Mouse (Mus musculus): ENCODE measurements around the gene Chrna4. TPM values are rescaled to one million over a fixed set of nuclear protein-coding genes. Genes with fewer than 3 reads are reported as not detected.

Chrna4 gene
- 62.4 and 62.8 TPM in 2 replicates for polyA plus RNA-seq (2014; fragmentation: Nextera tagmentation; extraction: Ambion mirVana)

DNA sequence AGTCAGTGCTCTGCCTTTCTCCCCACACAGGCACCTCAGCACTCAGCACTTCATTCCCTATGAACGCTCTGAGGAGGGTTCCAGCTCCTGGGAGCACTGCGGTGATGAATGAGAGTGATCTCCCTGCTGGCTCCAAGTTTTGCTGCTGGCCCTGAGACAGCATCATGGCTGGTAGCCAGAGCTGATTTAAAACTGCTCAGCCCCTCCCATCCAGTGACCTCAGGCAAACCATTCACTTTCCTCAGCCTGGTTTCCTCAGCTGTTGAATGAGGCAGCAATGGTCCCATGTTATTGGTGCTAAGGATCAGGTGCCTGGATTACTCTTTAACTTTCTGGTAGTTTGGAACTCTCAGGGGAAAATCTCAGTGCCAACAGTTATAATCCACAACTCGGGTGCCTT is at the start of gene Chrna4:
Chrna4 (minus strand) TSS at position 110 of the 400 bp plus-strand sequence.
- no peak within 1 kb of the TSS for H3K4me2 ChIP-seq (ENCODE audit: low read depth, low read length)
- H3K27me3 ChIP-seq (ENCODE audit: control insufficient read depth, insufficient read depth, low read length): no peaks in the 10 kb centered on the region
- no peak within 1 kb of the TSS for H3K4me3 ChIP-seq (ENCODE audit: low read depth, low read length)
- H3K4me1 ChIP-seq (ENCODE audit: control insufficient read depth, insufficient read depth, low read length): peaks cover 22% of the 10 kb centered on the region
- H3K9me3 ChIP-seq (ENCODE audit: control insufficient read depth, low read length): no peaks in the 10 kb centered on the region
- no peaks in the 10 kb centered on the region for H3K36me3 ChIP-seq (ENCODE audit: control insufficient read depth, insufficient read depth, low read length)
- ATAC-seq (ENCODE audit: low read depth): 0 out of 2 replicates have a peak, but pooled peaks have one; percentile 22
- no peak within 1 kb of the TSS for H3K27ac ChIP-seq (ENCODE audit: low read depth, low read length)
- 32% methylated on average over 3 of the region's 3 CpGs for WGBS
- no peak within 1 kb of the TSS for H3K9ac ChIP-seq (replicated peaks; ENCODE audit: low read depth, low read length)

DNA sequence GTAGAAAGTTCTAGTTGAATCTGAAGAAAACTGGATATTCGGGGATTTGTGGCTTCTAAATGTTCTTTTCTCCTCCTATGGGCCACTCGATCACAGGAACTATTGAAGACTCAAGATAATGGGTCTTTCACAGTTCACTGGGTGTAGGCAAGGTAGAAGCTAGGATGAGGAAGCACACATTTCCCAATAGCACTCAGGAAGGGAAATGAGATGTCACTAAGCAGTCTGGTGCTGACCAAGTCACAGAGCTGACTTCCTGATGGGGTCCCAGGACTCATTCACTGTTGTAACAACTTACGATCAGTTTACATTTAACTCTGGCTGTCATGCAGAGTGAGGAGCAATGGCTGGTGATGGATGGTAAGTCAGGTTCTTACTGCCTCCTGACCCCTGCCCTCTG is 46.8 kb upstream of the Chrna4 start:
- WGBS: 83% methylated on average over 3 of the region's 3 CpGs
- no peak overlapping the region for H3K4me2 ChIP-seq (ENCODE audit: low read depth, low read length)
- no peak overlapping the region for H3K27ac ChIP-seq (ENCODE audit: low read depth, low read length)

DNA sequence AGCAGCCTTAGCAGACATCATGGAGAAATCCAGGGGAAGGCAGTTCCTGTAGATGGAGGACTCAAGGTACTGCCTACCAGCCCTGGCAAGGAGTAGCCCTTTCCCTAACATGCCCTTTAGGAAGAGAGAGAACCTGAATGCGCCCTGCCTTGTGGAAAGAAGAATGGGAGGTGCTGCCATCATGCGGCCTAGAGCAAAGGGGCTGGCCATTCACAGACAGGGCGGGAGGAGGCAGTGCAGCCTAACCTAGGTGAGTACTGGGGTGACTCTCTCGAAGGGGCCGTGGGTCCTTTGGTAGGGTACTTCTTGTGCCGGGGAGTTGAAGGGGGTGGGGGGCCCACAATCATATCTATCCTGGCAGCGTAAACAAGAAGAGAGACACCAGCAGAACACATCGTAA is 41.7 kb upstream of the Chrna4 start:
- Histone ChIP-seq H3K36me3 (ENCODE audit: control insufficient read depth, insufficient read depth, low read length) (peaks cover 40% of the 10 kb centered on the region), H3K27ac (ENCODE audit: low read depth, low read length) (no peak overlapping the region), H3K9ac (replicated peaks; ENCODE audit: low read depth, low read length) (no peak overlapping the region), H3K4me3 (ENCODE audit: low read depth, low read length) (no peak overlapping the region), H3K27me3 (ENCODE audit: control insufficient read depth, insufficient read depth, low read length) (no peaks in the 10 kb centered on the region), H3K9me3 (ENCODE audit: control insufficient read depth, low read length) (no peaks in the 10 kb centered on the region), H3K4me1 (ENCODE audit: control insufficient read depth, insufficient read depth, low read length) (no peaks in the 10 kb centered on the region), H3K4me2 (ENCODE audit: low read depth, low read length) (no peak overlapping the region)
- no peak for ATAC-seq (ENCODE audit: low read depth)
- 66% methylated on average over 8 of the region's 8 CpGs for WGBS

More for the DNA sequence above, 46.8 kb upstream of the Chrna4 start:
- Histone ChIP-seq H3K36me3 (ENCODE audit: control insufficient read depth, insufficient read depth, low read length) (peaks cover 21% of the 10 kb centered on the region), H3K4me1 (ENCODE audit: control insufficient read depth, insufficient read depth, low read length) (no peaks in the 10 kb centered on the region), H3K9ac (replicated peaks; ENCODE audit: low read depth, low read length) (no peak overlapping the region), H3K27me3 (ENCODE audit: control insufficient read depth, insufficient read depth, low read length) (no peaks in the 10 kb centered on the region), H3K9me3 (ENCODE audit: control insufficient read depth, low read length) (no peaks in the 10 kb centered on the region), H3K4me3 (ENCODE audit: low read depth, low read length) (no peak overlapping the region)
- ATAC-seq (ENCODE audit: low read depth): no peak

DNA sequence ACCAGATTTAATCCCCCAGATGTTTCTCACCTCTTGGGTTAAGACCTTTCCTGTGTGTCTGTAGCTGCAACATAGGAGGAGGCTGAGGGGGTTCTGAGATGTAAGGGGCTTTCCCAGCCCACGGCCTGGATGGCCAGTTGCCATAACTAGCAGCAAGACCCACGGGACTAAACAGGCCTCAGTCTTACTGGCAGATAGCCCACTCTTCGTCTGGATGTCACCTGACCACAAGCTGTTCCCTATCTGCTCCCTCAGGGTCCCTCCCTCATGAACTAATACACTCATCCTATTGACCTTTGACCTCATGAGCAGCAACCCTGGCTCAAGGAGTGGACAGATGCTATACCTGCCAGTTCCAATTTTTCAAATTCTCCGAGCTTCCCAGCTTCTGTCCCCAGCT is 40.6 kb upstream of the Chrna4 start:
- Histone ChIP-seq H3K4me3 (ENCODE audit: low read depth, low read length) (no peak overlapping the region), H3K9me3 (ENCODE audit: control insufficient read depth, low read length) (no peaks in the 10 kb centered on the region), H3K9ac (replicated peaks; ENCODE audit: low read depth, low read length) (no peak overlapping the region), H3K4me2 (ENCODE audit: low read depth, low read length) (no peak overlapping the region), H3K4me1 (ENCODE audit: control insufficient read depth, insufficient read depth, low read length) (no peaks in the 10 kb centered on the region), H3K36me3 (ENCODE audit: control insufficient read depth, insufficient read depth, low read length) (peaks cover 40% of the 10 kb centered on the region), H3K27me3 (ENCODE audit: control insufficient read depth, insufficient read depth, low read length) (no peaks in the 10 kb centered on the region), H3K27ac (ENCODE audit: low read depth, low read length) (no peak overlapping the region)
- WGBS: 77% methylated on average over 4 of the region's 4 CpGs
- ATAC-seq (ENCODE audit: low read depth): no peak

DNA sequence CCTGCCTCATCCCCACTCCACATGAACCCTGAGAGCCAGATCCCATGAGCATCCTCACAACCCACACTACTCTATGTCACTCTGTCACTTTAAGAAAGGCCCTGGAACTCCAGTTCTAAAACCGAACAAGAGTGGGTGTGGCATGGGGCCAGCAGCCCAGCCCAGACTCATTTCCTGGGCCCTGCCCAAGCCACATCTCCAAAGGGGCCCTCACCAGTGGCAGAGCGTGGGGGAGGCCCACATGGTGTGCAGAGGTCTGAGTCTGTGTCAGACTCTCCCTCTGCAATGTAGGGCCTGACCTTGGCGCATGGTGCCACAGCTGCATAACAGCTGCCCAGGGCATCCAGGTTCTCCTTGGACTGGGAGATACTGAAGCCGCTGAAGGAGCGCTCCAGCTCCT is 37.5 kb upstream of the Chrna4 start:
- no peak overlapping the region for H3K4me2 ChIP-seq (ENCODE audit: low read depth, low read length)
- H3K9me3 ChIP-seq (ENCODE audit: control insufficient read depth, low read length): no peaks in the 10 kb centered on the region
- no peak for ATAC-seq (ENCODE audit: low read depth)
- H3K27ac ChIP-seq (ENCODE audit: low read depth, low read length): no peak overlapping the region
- no peak overlapping the region for H3K9ac ChIP-seq (replicated peaks; ENCODE audit: low read depth, low read length)
- H3K4me1 ChIP-seq (ENCODE audit: control insufficient read depth, insufficient read depth, low read length): no peaks in the 10 kb centered on the region
- 59% methylated on average over 5 of the region's 5 CpGs for WGBS
- peaks cover 21% of the 10 kb centered on the region for H3K36me3 ChIP-seq (ENCODE audit: control insufficient read depth, insufficient read depth, low read length)
- H3K4me3 ChIP-seq (ENCODE audit: low read depth, low read length): no peak overlapping the region
- no peaks in the 10 kb centered on the region for H3K27me3 ChIP-seq (ENCODE audit: control insufficient read depth, insufficient read depth, low read length)

DNA sequence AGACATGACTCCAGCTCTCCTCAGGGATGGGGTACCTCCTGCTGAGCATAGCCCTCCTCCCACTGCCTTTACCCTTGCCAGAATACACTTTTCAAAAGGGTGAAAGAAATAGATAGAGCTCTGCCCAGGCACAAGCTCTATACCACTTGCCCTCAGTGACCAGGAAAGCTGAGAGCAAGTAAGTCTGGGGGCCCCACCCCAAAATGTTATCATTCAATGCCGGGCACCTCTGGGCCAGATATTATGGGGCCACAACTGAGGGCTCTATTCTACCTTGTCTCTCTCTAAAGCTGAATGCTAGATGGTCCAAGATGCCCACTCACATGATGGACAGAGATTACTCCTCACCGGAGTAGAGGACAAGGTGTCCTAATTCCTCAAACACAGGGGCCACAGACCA is 36.2 kb upstream of the Chrna4 start:
- H3K9me3 ChIP-seq (ENCODE audit: control insufficient read depth, low read length): no peaks in the 10 kb centered on the region
- no peak overlapping the region for H3K9ac ChIP-seq (replicated peaks; ENCODE audit: low read depth, low read length)
- ATAC-seq (ENCODE audit: low read depth): no peak
- no peaks in the 10 kb centered on the region for H3K27me3 ChIP-seq (ENCODE audit: control insufficient read depth, insufficient read depth, low read length)
- no peak overlapping the region for H3K4me3 ChIP-seq (ENCODE audit: low read depth, low read length)
- H3K36me3 ChIP-seq (ENCODE audit: control insufficient read depth, insufficient read depth, low read length): peaks cover 19% of the 10 kb centered on the region
- H3K27ac ChIP-seq (ENCODE audit: low read depth, low read length): no peak overlapping the region
- H3K4me2 ChIP-seq (ENCODE audit: low read depth, low read length): no peak overlapping the region
- H3K4me1 ChIP-seq (ENCODE audit: control insufficient read depth, insufficient read depth, low read length): no peaks in the 10 kb centered on the region
- 91% methylated on average over 2 of the region's 2 CpGs for WGBS

DNA sequence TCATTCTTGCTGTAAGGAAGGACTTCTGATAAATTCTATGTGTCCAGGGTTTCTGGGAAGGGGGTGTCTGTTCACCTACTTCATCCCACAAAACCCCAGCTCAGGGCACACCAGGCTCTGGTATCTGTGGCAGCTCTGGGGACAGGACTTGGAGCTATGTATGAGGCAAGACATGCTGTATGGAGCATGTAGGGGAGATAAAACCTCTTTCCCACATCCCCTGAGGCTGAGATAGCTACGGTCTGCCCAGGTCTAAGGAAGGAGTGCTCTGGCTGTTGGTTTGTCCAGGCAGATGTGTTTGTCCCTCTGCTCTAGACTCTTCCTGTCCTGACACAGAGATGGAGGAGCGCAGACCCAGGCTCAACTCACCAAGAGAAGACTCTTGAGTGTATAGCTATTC is 35.6 kb upstream of the Chrna4 start:
- Histone ChIP-seq H3K4me2 (ENCODE audit: low read depth, low read length) (no peak overlapping the region), H3K9ac (replicated peaks; ENCODE audit: low read depth, low read length) (no peak overlapping the region), H3K27me3 (ENCODE audit: control insufficient read depth, insufficient read depth, low read length) (no peaks in the 10 kb centered on the region), H3K4me3 (ENCODE audit: low read depth, low read length) (no peak overlapping the region), H3K9me3 (ENCODE audit: control insufficient read depth, low read length) (no peaks in the 10 kb centered on the region), H3K36me3 (ENCODE audit: control insufficient read depth, insufficient read depth, low read length) (peaks cover 19% of the 10 kb centered on the region), H3K27ac (ENCODE audit: low read depth, low read length) (no peak overlapping the region), H3K4me1 (ENCODE audit: control insufficient read depth, insufficient read depth, low read length) (no peaks in the 10 kb centered on the region)
- 91% methylated on average over 2 of the region's 2 CpGs for WGBS
- ATAC-seq (ENCODE audit: low read depth): no peak

DNA sequence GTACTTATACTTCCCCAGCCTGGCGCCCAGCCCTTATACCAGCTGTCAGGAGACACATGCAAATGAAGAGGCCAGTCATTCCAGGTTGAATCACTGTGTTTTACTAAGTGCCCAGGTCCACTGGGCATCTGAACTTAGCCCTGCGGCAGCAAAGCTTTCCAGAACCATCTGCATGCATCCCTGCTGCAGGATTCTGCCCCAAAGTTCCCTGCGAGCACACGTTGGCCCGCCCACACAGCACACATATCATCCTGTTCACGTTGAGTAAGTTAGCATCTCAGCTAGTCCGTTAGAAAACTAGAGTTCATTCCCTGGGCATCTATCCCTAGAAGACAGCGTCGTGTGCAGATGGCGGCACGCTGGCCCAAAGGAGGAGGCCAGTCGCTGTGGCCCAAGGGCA is 32.2 kb upstream of the Chrna4 start:
- no peak overlapping the region for H3K4me2 ChIP-seq (ENCODE audit: low read depth, low read length)
- 84% methylated on average over 12 of the region's 12 CpGs for WGBS
- no peak for ATAC-seq (ENCODE audit: low read depth)
- H3K9ac ChIP-seq (replicated peaks; ENCODE audit: low read depth, low read length): no peak overlapping the region
- no peaks in the 10 kb centered on the region for H3K27me3 ChIP-seq (ENCODE audit: control insufficient read depth, insufficient read depth, low read length)
- H3K4me1 ChIP-seq (ENCODE audit: control insufficient read depth, insufficient read depth, low read length): no peaks in the 10 kb centered on the region
- no peak overlapping the region for H3K27ac ChIP-seq (ENCODE audit: low read depth, low read length)
- H3K9me3 ChIP-seq (ENCODE audit: control insufficient read depth, low read length): no peaks in the 10 kb centered on the region
- H3K36me3 ChIP-seq (ENCODE audit: control insufficient read depth, insufficient read depth, low read length): no peaks in the 10 kb centered on the region
- no peak overlapping the region for H3K4me3 ChIP-seq (ENCODE audit: low read depth, low read length)

DNA sequence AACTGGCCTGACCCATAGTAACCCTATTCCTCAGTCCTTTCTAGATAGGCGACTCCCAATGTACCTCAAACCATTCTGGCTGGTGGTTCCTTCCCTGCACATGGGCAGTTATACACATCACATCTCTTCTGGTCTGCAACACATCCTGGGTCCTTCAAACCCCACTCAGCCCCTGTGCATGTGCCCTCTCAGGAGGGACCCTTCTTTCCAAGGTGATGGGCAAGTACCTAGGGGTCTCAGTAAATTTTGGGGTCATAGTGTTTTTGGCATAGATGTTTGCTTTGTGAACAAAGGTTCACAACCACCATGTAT is 29.0 kb upstream of the Chrna4 start:
- no peaks in the 10 kb centered on the region for H3K36me3 ChIP-seq (ENCODE audit: control insufficient read depth, insufficient read depth, low read length)
- H3K4me2 ChIP-seq (ENCODE audit: low read depth, low read length): no peak overlapping the region
- no peak overlapping the region for H3K4me3 ChIP-seq (ENCODE audit: low read depth, low read length)
- peak; percentile 33 for ATAC-seq (ENCODE audit: low read depth)
- 0% methylated on average over 1 of the region's 1 CpGs for WGBS
- no peak overlapping the region for H3K27ac ChIP-seq (ENCODE audit: low read depth, low read length)
- H3K9ac ChIP-seq (replicated peaks; ENCODE audit: low read depth, low read length): no peak overlapping the region
- H3K9me3 ChIP-seq (ENCODE audit: control insufficient read depth, low read length): no peaks in the 10 kb centered on the region
- H3K4me1 ChIP-seq (ENCODE audit: control insufficient read depth, insufficient read depth, low read length): no peaks in the 10 kb centered on the region
- H3K27me3 ChIP-seq (ENCODE audit: control insufficient read depth, insufficient read depth, low read length): no peaks in the 10 kb centered on the region
